Mouse (Mus musculus) forebrain, embryonic 14.5 days (tissue): ENCODE results near the gene Epha3. TPM values are rescaled to one million over a fixed set of nuclear protein-coding genes. Genes with fewer than 3 reads are reported as not detected.

Experiments
- ATAC-seq: fragments of 200-750 bp; cut with Nextera tagmentation; 2 replicates; pipeline ENCODE4 v1.8.0; 2017; ENCODE audit warnings: mild to moderate bottlenecking, moderate library complexity
- DNase-seq: peaks from one replicate; pipeline ENCODE4 v3.0.0-alpha.2; 2015; ENCODE audit warnings: low spot score
- H3K27ac ChIP-seq: fragments of 300-500 bp; sonication (generic); 2 replicates; pipeline ENCODE4 v1.5.1; 2014; ENCODE audit warnings: low read depth, mild to moderate bottlenecking, control low read depth, low read length, moderate library complexity
- H3K27me3 ChIP-seq: fragments of 300-500 bp; sonication (generic); replicated peaks from 2 replicates; pipeline ENCODE4 v1.6.1; 2014; ENCODE audit warnings: low read length, control low read depth, mixed read lengths; ENCODE audit not compliant: control insufficient read depth, insufficient read depth
- H3K36me3 ChIP-seq: fragments of 300-500 bp; sonication (generic); 2 replicates; pipeline ENCODE4 v1.6.1; 2014; ENCODE audit warnings: low read length, control low read depth; ENCODE audit not compliant: control insufficient read depth, insufficient read depth
- H3K4me1 ChIP-seq: fragments of 300-500 bp; sonication (generic); 2 replicates; pipeline ENCODE4 v1.6.1; 2014; ENCODE audit warnings: antibody characterized with exemption, low read length, control low read depth; ENCODE audit not compliant: control insufficient read depth, insufficient read depth
- H3K4me2 ChIP-seq: fragments of 300-500 bp; sonication (generic); 2 replicates; pipeline ENCODE4 v1.6.1; 2014; ENCODE audit warnings: mild to moderate bottlenecking, control low read depth, low read length
- H3K4me3 ChIP-seq: fragments of 300-500 bp; sonication (generic); 2 replicates; pipeline ENCODE4 v1.5.1; 2014; ENCODE audit warnings: low read depth, low read length, control low read depth
- H3K9ac ChIP-seq: fragments of 300-500 bp; sonication (generic); 2 replicates; pipeline ENCODE4 v1.6.1; 2014; ENCODE audit warnings: mild to moderate bottlenecking, low read length, control low read depth, moderate library complexity
- H3K9me3 ChIP-seq: fragments of 300-500 bp; sonication (generic); replicated peaks from 2 replicates; pipeline ENCODE4 v1.6.1; 2016; ENCODE audit warnings: low read length, control low read depth, mixed read lengths; ENCODE audit not compliant: control insufficient read depth
- WGBS: fragments of 180-500 bp; shearing (Covaris S2); extraction: QIAGEN DNeasy Blood & Tissue Kit; methylation state at CpG from one replicate; pipeline ENCODE4 v1.1.7; 2014; 5-methylcytosine and 5-hydroxymethylcytosine counted together
- polyA plus RNA-seq: library from polyadenylated mRNA; unstranded; fragments of >200 nt; fragmentation: Nextera tagmentation; extraction: Ambion mirVana; gene quantifications from 2 replicates; pipeline ENCODE4 v1.2.1, GENCODE M21; 2014

Gene Epha3
- polyA plus RNA-seq, 1 experiment from 2014 or later = 68.7 TPM

GRCm38 (mm10) chr16:63539489-63539888 lies 324.5 kb downstream of the Epha3 start:
- no peak for ATAC-seq
- no peak for DNase-seq
- no peaks in the 10 kb centered on the region for H3K27me3 ChIP-seq
- H3K4me3 ChIP-seq = no peak overlapping the region
- H3K27ac ChIP-seq = no peak overlapping the region
- no peaks in the 10 kb centered on the region for H3K9me3 ChIP-seq
- H3K9ac ChIP-seq = no peak overlapping the region
- H3K4me2 ChIP-seq = no peak overlapping the region
- H3K4me1 ChIP-seq = no peaks in the 10 kb centered on the region
- no peaks in the 10 kb centered on the region for H3K36me3 ChIP-seq

GRCm38 (mm10) chr16:63528821-63529220 lies 335.2 kb downstream of the Epha3 start:
- ATAC-seq = peak; percentile 46; the same call in 1 of the 2 replicates
- no peak overlapping the region for H3K27ac ChIP-seq
- no peaks in the 10 kb centered on the region for H3K36me3 ChIP-seq
- H3K4me3 ChIP-seq = no peak overlapping the region
- H3K4me1 ChIP-seq = no peaks in the 10 kb centered on the region
- H3K9me3 ChIP-seq = no peaks in the 10 kb centered on the region
- no peak overlapping the region for H3K9ac ChIP-seq
- no peak overlapping the region for H3K4me2 ChIP-seq
- peak; percentile 45 for DNase-seq
- WGBS = 48% methylated on average over 2 of the region's 2 CpGs
- H3K27me3 ChIP-seq = no peaks in the 10 kb centered on the region

GRCm38 (mm10) chr16:63517636-63518035 lies 346.3 kb downstream of the Epha3 start:
- Histone ChIP-seq H3K4me2 (no peak overlapping the region), H3K27me3 (no peaks in the 10 kb centered on the region), H3K4me1 (no peaks in the 10 kb centered on the region), H3K27ac (no peak overlapping the region), H3K36me3 (no peaks in the 10 kb centered on the region), H3K9ac (no peak overlapping the region), H3K9me3 (no peaks in the 10 kb centered on the region), H3K4me3 (no peak overlapping the region)
- ATAC-seq (no peak), DNase-seq (no peak)
- 90% methylated on average over 1 of the region's 1 CpGs for WGBS

- H3K4me1 ChIP-seq = no peaks in the 10 kb centered on the region
- no peaks in the 10 kb centered on the region for H3K27me3 ChIP-seq
- H3K9me3 ChIP-seq = no peaks in the 10 kb centered on the region
- no peaks in the 10 kb centered on the region for H3K36me3 ChIP-seq
- H3K9ac ChIP-seq = no peak overlapping the region
- whole genome bisulfite sequencing = 89% methylated on average over 2 of the region's 2 CpGs
- DNase-seq (no peak), ATAC-seq (no peak)
- H3K27ac ChIP-seq = no peak overlapping the region
- no peak overlapping the region for H3K4me2 ChIP-seq
- H3K4me3 ChIP-seq = no peak overlapping the region
Measured at GRCm38 (mm10) chr16:63510069-63510468, 353.9 kb downstream of the Epha3 start.

GRCm38 (mm10) chr16:63506437-63506836 lies 357.5 kb downstream of the Epha3 start:
- 39% methylated on average over 2 of the region's 2 CpGs for WGBS
- Histone ChIP-seq H3K36me3 (no peaks in the 10 kb centered on the region), H3K4me2 (no peak overlapping the region), H3K27ac (no peak overlapping the region), H3K4me1 (no peaks in the 10 kb centered on the region), H3K9me3 (no peaks in the 10 kb centered on the region), H3K27me3 (no peaks in the 10 kb centered on the region), H3K4me3 (no peak overlapping the region), H3K9ac (no peak overlapping the region)
- DNase-seq = peak; percentile 52
- ATAC-seq = peak; percentile 71; the same call in 1 of the 2 replicates

- ATAC-seq (peak; percentile 84), DNase-seq (peak; percentile 55)
- Histone ChIP-seq H3K9me3 (no peaks in the 10 kb centered on the region), H3K36me3 (no peaks in the 10 kb centered on the region), H3K9ac (no peak overlapping the region), H3K27ac (peak overlapping the region; percentile 28; the same call in 1 of the 2 replicates), H3K4me1 (no peaks in the 10 kb centered on the region), H3K4me2 (no peak overlapping the region), H3K4me3 (no peak overlapping the region), H3K27me3 (no peaks in the 10 kb centered on the region)
- 7% methylated on average over 6 of the region's 6 CpGs for WGBS
Measured at GRCm38 (mm10) chr16:63501456-63501855, 362.5 kb downstream of the Epha3 start.

GRCm38 (mm10) chr16:63500975-63501393 lies 363.0 kb downstream of the Epha3 start:
- ATAC-seq (peak; percentile 83), DNase-seq (peak; percentile 76)
- Histone ChIP-seq H3K36me3 (no peaks in the 10 kb centered on the region), H3K9me3 (no peaks in the 10 kb centered on the region), H3K4me1 (no peaks in the 10 kb centered on the region), H3K9ac (no peak overlapping the region), H3K4me3 (no peak overlapping the region), H3K27me3 (no peaks in the 10 kb centered on the region), H3K4me2 (no peak overlapping the region), H3K27ac (peak overlapping the region; percentile 28; the same call in 1 of the 2 replicates)
- 3% methylated on average over 4 of the region's 4 CpGs for WGBS
